Mouse (Mus musculus): ENCODE data around the gene Csk. TPM values are rescaled to one million over a fixed set of nuclear protein-coding genes. Genes with fewer than 3 reads are reported as not detected.
A peak's percentile ranks its signal among the peaks of the same experiment; 100 is the strongest.

Gene Csk
- polyA plus RNA-seq, 1 experiment from 2014 or later: 33.4 TPM

GRCm38 (mm10) chr9:57633481-57634024 lies 19.9 kb downstream of the Csk start:
- Histone ChIP-seq H3K27ac (ENCODE audit: low read depth, low read length) (no peak overlapping the region), H3K4me1 (ENCODE audit: control insufficient read depth, insufficient read depth, low read length) (peaks cover 16% of the 10 kb centered on the region), H3K4me2 (ENCODE audit: low read depth, low read length) (no peak overlapping the region), H3K4me3 (ENCODE audit: low read depth, low read length) (no peak overlapping the region), H3K9ac (replicated peaks; ENCODE audit: low read depth, low read length) (no peak overlapping the region), H3K27me3 (ENCODE audit: control insufficient read depth, insufficient read depth, low read length) (no peaks in the 10 kb centered on the region), H3K9me3 (ENCODE audit: control insufficient read depth, low read length) (no peaks in the 10 kb centered on the region), H3K36me3 (ENCODE audit: control insufficient read depth, insufficient read depth, low read length) (peaks cover 25% of the 10 kb centered on the region)
- 45% methylated on average over 4 of the region's 4 CpGs for WGBS
- ATAC-seq (ENCODE audit: low read depth): no peak

- H3K4me2 ChIP-seq (ENCODE audit: low read depth, low read length): no peak overlapping the region
- peak; percentile 75 for ATAC-seq (ENCODE audit: low read depth)
- H3K4me3 ChIP-seq (ENCODE audit: low read depth, low read length): no peak overlapping the region
- no peaks in the 10 kb centered on the region for H3K4me1 ChIP-seq (ENCODE audit: control insufficient read depth, insufficient read depth, low read length)
- H3K36me3 ChIP-seq (ENCODE audit: control insufficient read depth, insufficient read depth, low read length): peaks cover 54% of the 10 kb centered on the region
- H3K27me3 ChIP-seq (ENCODE audit: control insufficient read depth, insufficient read depth, low read length): no peaks in the 10 kb centered on the region
- 68% methylated on average over 14 of the region's 14 CpGs for WGBS
- no peaks in the 10 kb centered on the region for H3K9me3 ChIP-seq (ENCODE audit: control insufficient read depth, low read length)
- no peak overlapping the region for H3K9ac ChIP-seq (replicated peaks; ENCODE audit: low read depth, low read length)
- no peak overlapping the region for H3K27ac ChIP-seq (ENCODE audit: low read depth, low read length)
Measured at GRCm38 (mm10) chr9:57629118-57629874, 24.1 kb downstream of the Csk start.

DNA sequence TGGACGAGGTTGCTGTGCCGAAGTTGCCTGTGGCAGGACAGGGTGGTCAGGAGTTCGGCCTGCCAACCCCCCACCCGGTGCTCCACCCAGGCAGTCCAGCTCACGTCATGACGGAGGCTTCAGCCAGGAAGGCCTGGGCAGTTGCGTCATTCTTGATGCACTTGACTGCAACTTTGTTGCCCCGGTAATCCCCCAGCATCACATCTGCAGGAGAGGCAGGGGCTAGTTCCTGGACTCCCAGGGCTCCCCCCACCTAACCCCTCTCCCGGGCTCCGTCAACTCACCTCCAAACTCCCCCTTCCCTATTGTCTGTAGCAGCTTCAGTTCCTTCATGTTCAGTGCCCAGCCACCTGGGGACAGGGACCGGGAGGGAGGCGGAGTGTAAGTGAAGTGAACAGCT lies 24.7 kb downstream of the Csk start:
- no peaks in the 10 kb centered on the region for H3K4me1 ChIP-seq (ENCODE audit: control insufficient read depth, insufficient read depth, low read length)
- H3K36me3 ChIP-seq (ENCODE audit: control insufficient read depth, insufficient read depth, low read length): peaks cover 54% of the 10 kb centered on the region
- H3K27me3 ChIP-seq (ENCODE audit: control insufficient read depth, insufficient read depth, low read length): no peaks in the 10 kb centered on the region
- H3K9me3 ChIP-seq (ENCODE audit: control insufficient read depth, low read length): no peaks in the 10 kb centered on the region
- H3K4me3 ChIP-seq (ENCODE audit: low read depth, low read length): no peak overlapping the region
- 94% methylated on average over 12 of the region's 12 CpGs for WGBS
- no peak overlapping the region for H3K4me2 ChIP-seq (ENCODE audit: low read depth, low read length)
- no peak overlapping the region for H3K27ac ChIP-seq (ENCODE audit: low read depth, low read length)
- H3K9ac ChIP-seq (replicated peaks; ENCODE audit: low read depth, low read length): no peak overlapping the region
- no peak for ATAC-seq (ENCODE audit: low read depth)

DNA sequence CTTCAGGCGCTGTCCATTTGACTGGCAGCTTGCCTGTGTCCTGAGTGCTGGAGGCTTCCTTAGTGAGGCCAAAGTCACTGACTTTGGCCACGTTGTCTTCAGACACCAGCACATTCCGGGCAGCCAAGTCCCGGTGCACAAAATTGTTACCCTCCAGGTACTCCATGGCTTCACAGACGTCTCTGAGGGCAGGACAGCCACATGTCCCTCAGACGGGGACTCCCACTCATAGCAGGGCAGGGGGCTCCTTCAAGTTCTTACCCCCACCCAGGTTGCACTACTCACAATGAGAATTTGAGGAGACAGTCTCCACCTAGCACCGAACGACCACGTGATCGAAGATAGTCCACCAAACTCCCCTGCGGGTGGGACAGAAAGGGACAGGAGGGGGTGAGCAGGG lies 25.5 kb downstream of the Csk start:
- WGBS: 95% methylated on average over 11 of the region's 11 CpGs
- H3K36me3 ChIP-seq (ENCODE audit: control insufficient read depth, insufficient read depth, low read length): peaks cover 54% of the 10 kb centered on the region
- no peak overlapping the region for H3K27ac ChIP-seq (ENCODE audit: low read depth, low read length)
- H3K27me3 ChIP-seq (ENCODE audit: control insufficient read depth, insufficient read depth, low read length): no peaks in the 10 kb centered on the region
- no peak overlapping the region for H3K4me2 ChIP-seq (ENCODE audit: low read depth, low read length)
- no peak overlapping the region for H3K9ac ChIP-seq (replicated peaks; ENCODE audit: low read depth, low read length)
- ATAC-seq (ENCODE audit: low read depth): no peak
- H3K4me3 ChIP-seq (ENCODE audit: low read depth, low read length): no peak overlapping the region
- H3K9me3 ChIP-seq (ENCODE audit: control insufficient read depth, low read length): no peaks in the 10 kb centered on the region
- H3K4me1 ChIP-seq (ENCODE audit: control insufficient read depth, insufficient read depth, low read length): no peaks in the 10 kb centered on the region

- H3K27me3 ChIP-seq (ENCODE audit: control insufficient read depth, insufficient read depth, low read length): no peaks in the 10 kb centered on the region
- 96% methylated on average over 17 of the region's 17 CpGs for WGBS
- H3K4me2 ChIP-seq (ENCODE audit: low read depth, low read length): no peak overlapping the region
- H3K4me3 ChIP-seq (ENCODE audit: low read depth, low read length): no peak overlapping the region
- no peak for ATAC-seq (ENCODE audit: low read depth)
- no peaks in the 10 kb centered on the region for H3K9me3 ChIP-seq (ENCODE audit: control insufficient read depth, low read length)
- no peak overlapping the region for H3K9ac ChIP-seq (replicated peaks; ENCODE audit: low read depth, low read length)
- no peak overlapping the region for H3K27ac ChIP-seq (ENCODE audit: low read depth, low read length)
- no peaks in the 10 kb centered on the region for H3K4me1 ChIP-seq (ENCODE audit: control insufficient read depth, insufficient read depth, low read length)
- H3K36me3 ChIP-seq (ENCODE audit: control insufficient read depth, insufficient read depth, low read length): peaks cover 54% of the 10 kb centered on the region
Measured at GRCm38 (mm10) chr9:57627191-57627590, 26.2 kb downstream of the Csk start.

DNA sequence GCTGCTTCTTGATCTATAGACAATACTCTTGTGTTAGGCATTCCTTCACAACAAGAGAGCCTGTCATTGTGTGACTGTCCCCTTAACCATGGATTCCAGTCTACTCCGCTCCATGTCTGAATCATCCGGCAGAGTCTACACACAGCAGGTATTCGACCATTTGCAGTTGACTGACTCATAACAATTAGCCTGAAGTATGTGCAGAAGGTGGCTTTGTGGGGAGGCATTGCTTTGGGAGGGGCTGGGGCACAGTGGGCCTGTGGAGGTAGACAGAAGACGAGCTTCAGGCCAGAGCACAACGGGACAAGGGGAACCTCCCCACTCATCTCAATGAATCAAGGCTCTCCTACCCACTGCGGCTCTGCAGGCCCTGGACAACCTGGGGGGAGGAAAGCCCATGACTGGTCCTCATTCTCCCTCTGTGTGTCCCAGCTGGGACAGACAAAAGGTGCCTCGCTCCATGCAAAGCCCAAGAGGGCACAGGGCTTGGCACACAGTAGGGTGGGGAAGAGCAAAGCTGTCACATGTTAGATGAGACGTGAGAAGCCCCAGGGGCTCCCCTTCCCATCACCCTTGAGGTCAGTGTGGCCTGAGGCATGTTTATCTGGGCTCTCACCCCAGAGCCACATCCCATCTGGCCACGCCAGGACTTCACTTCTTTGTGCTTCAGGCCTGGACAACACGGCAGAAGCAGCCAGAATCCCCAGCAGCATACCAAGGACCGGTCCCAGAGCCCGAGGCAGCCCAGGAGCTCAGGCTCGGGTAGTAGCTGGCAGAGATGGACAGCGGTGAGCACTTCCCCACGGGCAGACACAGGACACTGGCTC lies 27.5 kb downstream of the Csk start:
- peaks cover 52% of the 10 kb centered on the region for H3K36me3 ChIP-seq (ENCODE audit: control insufficient read depth, insufficient read depth, low read length)
- no peak overlapping the region for H3K27ac ChIP-seq (ENCODE audit: low read depth, low read length)

GRCm38 (mm10) chr9:57624295-57624694 lies 29.1 kb downstream of the Csk start:
- 88% methylated on average over 7 of the region's 7 CpGs for WGBS
- H3K27ac ChIP-seq (ENCODE audit: low read depth, low read length): no peak overlapping the region
- no peaks in the 10 kb centered on the region for H3K27me3 ChIP-seq (ENCODE audit: control insufficient read depth, insufficient read depth, low read length)
- no peak overlapping the region for H3K4me2 ChIP-seq (ENCODE audit: low read depth, low read length)
- no peaks in the 10 kb centered on the region for H3K4me1 ChIP-seq (ENCODE audit: control insufficient read depth, insufficient read depth, low read length)
- H3K9me3 ChIP-seq (ENCODE audit: control insufficient read depth, low read length): no peaks in the 10 kb centered on the region
- no peak for ATAC-seq (ENCODE audit: low read depth)
- H3K36me3 ChIP-seq (ENCODE audit: control insufficient read depth, insufficient read depth, low read length): peaks cover 37% of the 10 kb centered on the region
- no peak overlapping the region for H3K4me3 ChIP-seq (ENCODE audit: low read depth, low read length)
- no peak overlapping the region for H3K9ac ChIP-seq (replicated peaks; ENCODE audit: low read depth, low read length)

More for the DNA sequence above, 27.5 kb downstream of the Csk start:
- no peak for ATAC-seq (ENCODE audit: low read depth)
- Histone ChIP-seq H3K9me3 (ENCODE audit: control insufficient read depth, low read length) (no peaks in the 10 kb centered on the region), H3K4me3 (ENCODE audit: low read depth, low read length) (no peak overlapping the region), H3K9ac (replicated peaks; ENCODE audit: low read depth, low read length) (no peak overlapping the region), H3K4me1 (ENCODE audit: control insufficient read depth, insufficient read depth, low read length) (no peaks in the 10 kb centered on the region), H3K4me2 (ENCODE audit: low read depth, low read length) (no peak overlapping the region), H3K27me3 (ENCODE audit: control insufficient read depth, insufficient read depth, low read length) (no peaks in the 10 kb centered on the region)
- 73% methylated on average over 15 of the region's 15 CpGs for WGBS

GRCm38 (mm10) chr9:57620674-57621073 lies 32.8 kb downstream of the Csk start, which contains the start of gene Lman1l:
TSS of gene Lman1l (minus strand) at chr9:57620774.
- no peak within 1 kb of the TSS for H3K4me3 ChIP-seq (ENCODE audit: low read depth, low read length)
- ATAC-seq (ENCODE audit: low read depth): no peak
- H3K36me3 ChIP-seq (ENCODE audit: control insufficient read depth, insufficient read depth, low read length): 0 out of 2 replicates have a peak, but pooled peaks cover 2% of the 10 kb centered on the region
- no peak within 1 kb of the TSS for H3K9ac ChIP-seq (replicated peaks; ENCODE audit: low read depth, low read length)
- H3K4me2 ChIP-seq (ENCODE audit: low read depth, low read length): no peak within 1 kb of the TSS
- WGBS: 90% methylated on average over 5 of the region's 5 CpGs
- H3K27ac ChIP-seq (ENCODE audit: low read depth, low read length): no peak within 1 kb of the TSS
- no peaks in the 10 kb centered on the region for H3K4me1 ChIP-seq (ENCODE audit: control insufficient read depth, insufficient read depth, low read length)
- H3K27me3 ChIP-seq (ENCODE audit: control insufficient read depth, insufficient read depth, low read length): no peaks in the 10 kb centered on the region
- no peaks in the 10 kb centered on the region for H3K9me3 ChIP-seq (ENCODE audit: control insufficient read depth, low read length)

DNA sequence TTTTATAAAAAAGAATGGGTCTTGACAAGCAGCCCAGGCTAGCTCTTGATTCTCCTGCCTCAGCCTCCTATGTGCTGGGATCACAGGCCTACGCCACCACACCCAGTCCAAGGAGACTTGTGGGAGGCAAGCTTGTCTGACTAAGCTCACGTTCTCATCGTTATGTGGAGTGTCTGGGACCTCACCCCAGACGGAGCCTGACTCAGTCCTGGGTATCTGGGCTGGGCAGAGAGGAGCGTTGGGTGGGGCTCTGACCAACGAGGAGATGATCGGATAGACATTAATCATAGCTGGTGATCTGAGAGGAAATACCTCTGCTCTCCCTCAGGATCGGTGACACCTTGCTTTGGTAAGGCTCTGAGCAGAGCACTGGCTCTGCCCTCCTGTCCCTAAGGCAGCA lies 34.6 kb downstream of the Csk start:
- H3K9ac ChIP-seq (replicated peaks; ENCODE audit: low read depth, low read length): no peak overlapping the region
- H3K4me3 ChIP-seq (ENCODE audit: low read depth, low read length): no peak overlapping the region
- H3K36me3 ChIP-seq (ENCODE audit: control insufficient read depth, insufficient read depth, low read length): no peaks in the 10 kb centered on the region
- no peak overlapping the region for H3K4me2 ChIP-seq (ENCODE audit: low read depth, low read length)
- ATAC-seq (ENCODE audit: low read depth): no peak
- no peaks in the 10 kb centered on the region for H3K4me1 ChIP-seq (ENCODE audit: control insufficient read depth, insufficient read depth, low read length)
- WGBS: 86% methylated on average over 8 of the region's 8 CpGs
- H3K27ac ChIP-seq (ENCODE audit: low read depth, low read length): no peak overlapping the region
- no peaks in the 10 kb centered on the region for H3K9me3 ChIP-seq (ENCODE audit: control insufficient read depth, low read length)
- no peaks in the 10 kb centered on the region for H3K27me3 ChIP-seq (ENCODE audit: control insufficient read depth, insufficient read depth, low read length)
